Mouse (Mus musculus) lung, postnatal 0 days (tissue): ENCODE data around the gene Mical3.

ENCODE experiments used
- CTCF ChIP-seq: IDR thresholded peaks from 2 replicates; pipeline ENCODE4 v1.5.1; 2016; ENCODE audit warnings: antibody characterized with exemption, mild to moderate bottlenecking
- EP300 ChIP-seq: IDR thresholded peaks from 2 replicates; pipeline ENCODE4 v1.6.1; 2016; ENCODE audit warnings: antibody characterized with exemption, mild to moderate bottlenecking, control low read depth

DNA sequence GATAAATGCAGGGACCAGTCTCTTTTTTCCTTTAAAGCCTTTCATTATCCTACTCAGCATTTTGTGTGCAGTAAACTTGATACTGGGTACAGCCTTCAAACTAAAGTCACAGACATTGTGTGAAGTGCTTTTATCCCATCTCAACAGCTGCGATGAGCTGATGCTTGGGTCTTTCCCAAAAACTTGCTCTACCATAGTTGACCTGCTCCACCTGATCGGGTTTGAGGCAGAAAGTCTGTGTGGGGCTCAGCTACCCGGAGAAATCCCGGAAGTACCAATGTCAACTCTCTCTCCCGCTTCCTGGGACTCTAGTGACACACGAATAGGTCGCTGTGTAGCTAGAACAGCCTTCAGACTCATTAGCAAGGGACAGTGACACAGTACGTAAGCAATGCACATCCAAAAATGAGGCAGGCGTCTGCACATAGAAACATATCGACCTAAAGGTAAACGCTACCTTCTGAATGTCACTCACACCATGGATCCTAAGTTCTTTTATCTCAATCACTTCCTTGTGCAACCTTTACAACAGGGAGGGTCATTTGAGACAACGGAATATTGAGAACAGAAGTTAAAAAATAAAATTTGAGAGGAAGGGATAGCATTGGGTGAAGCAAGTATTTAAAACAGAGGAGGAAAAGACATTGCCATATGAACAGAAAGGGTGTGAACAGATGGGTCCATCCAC is 191.9 kb downstream of the Mical3 start:
- TF ChIP-seq CTCF (no peak), EP300 (no peak)
